Mouse (Mus musculus) neural tube, embryonic 11.5 days (tissue): ENCODE measurements at regions not wholly inside any gene's neighbourhood (a gene's known extent, or its start where the extent isn't known, plus 50 kb on each side); places are given as distances from the start of the nearest gene placed in this dataset.

Source experiments
- ATAC-seq: fragments of 200-750 bp; cut with Nextera tagmentation; 2 replicates; pipeline ENCODE4 v1.8.0; 2017; ENCODE audit warnings: moderate number of reproducible peaks, mild to moderate bottlenecking, moderate TSS enrichment, moderate library complexity; ENCODE audit not compliant: insufficient read depth, low FRiP score, low TSS enrichment
- DNase-seq: peaks from one replicate; pipeline ENCODE4 v3.0.0-alpha.2; 2015; ENCODE audit warnings: low spot score
- H3K27ac ChIP-seq: fragments of 300-500 bp; sonication (generic); 2 replicates; pipeline ENCODE4 v1.5.1; 2014; ENCODE audit warnings: low read depth, mild to moderate bottlenecking, low read length
- H3K27me3 ChIP-seq: fragments of 300-500 bp; sonication (generic); 2 replicates; pipeline ENCODE4 v1.6.1; 2014; ENCODE audit warnings: mild to moderate bottlenecking, low read length, mixed read lengths; ENCODE audit not compliant: control insufficient read depth, insufficient read depth
- H3K36me3 ChIP-seq: fragments of 300-500 bp; sonication (generic); 2 replicates; pipeline ENCODE4 v1.6.1; 2014; ENCODE audit warnings: mild to moderate bottlenecking, low read length, moderate library complexity, mixed read lengths; ENCODE audit not compliant: control insufficient read depth, insufficient read depth
- H3K4me1 ChIP-seq: fragments of 300-500 bp; sonication (generic); 2 replicates; pipeline ENCODE4 v1.6.1; 2014; ENCODE audit warnings: low read length, mixed read lengths; ENCODE audit not compliant: control insufficient read depth, insufficient read depth
- H3K4me2 ChIP-seq: fragments of 300-500 bp; sonication (generic); 2 replicates; pipeline ENCODE4 v1.6.1; 2014; ENCODE audit warnings: low read depth, mild to moderate bottlenecking, moderate library complexity
- H3K4me3 ChIP-seq: fragments of 300-500 bp; sonication (generic); 2 replicates; pipeline ENCODE4 v1.5.1; 2014; ENCODE audit warnings: low read depth, low read length
- H3K9ac ChIP-seq: fragments of 300-500 bp; sonication (generic); 2 replicates; pipeline ENCODE4 v1.6.1; 2014; ENCODE audit warnings: mild to moderate bottlenecking, low read length
- H3K9me3 ChIP-seq: fragments of 300-500 bp; sonication (generic); 2 replicates; pipeline ENCODE4 v1.6.1; 2016; ENCODE audit warnings: low read length; ENCODE audit not compliant: control insufficient read depth
- WGBS: fragments of 180-500 bp; shearing (Covaris S2); extraction: QIAGEN DNeasy Blood & Tissue Kit; methylation state at CpG from one replicate; pipeline ENCODE4 v1.1.7; 2014; 5-methylcytosine and 5-hydroxymethylcytosine counted together

- Histone ChIP-seq H3K4me1 (no peaks in the 10 kb centered on the region), H3K9ac (no peak overlapping the region), H3K27ac (no peak overlapping the region), H3K4me2 (no peak overlapping the region), H3K9me3 (no peaks in the 10 kb centered on the region), H3K36me3 (no peaks in the 10 kb centered on the region), H3K4me3 (no peak overlapping the region), H3K27me3 (no peaks in the 10 kb centered on the region)
- 41% methylated on average over 1 of the region's 1 CpGs for WGBS
- DNase-seq, result no peak
- no peak for ATAC-seq
These were observed 150.3 kb downstream of the Anxa1 start for GRCm38 (mm10) chr19:20240471-20240870.

- Histone ChIP-seq H3K4me3 (no peak overlapping the region), H3K27ac (no peak overlapping the region), H3K4me2 (no peak overlapping the region), H3K9me3 (no peaks in the 10 kb centered on the region), H3K9ac (no peak overlapping the region), H3K4me1 (no peaks in the 10 kb centered on the region), H3K36me3 (no peaks in the 10 kb centered on the region), H3K27me3 (no peaks in the 10 kb centered on the region)
- WGBS, result 41% methylated on average over 3 of the region's 3 CpGs
- DNase-seq, result no peak
- ATAC-seq, result no peak
These were observed 151.3 kb downstream of the Anxa1 start for GRCm38 (mm10) chr19:20239396-20239795.

- H3K9me3 ChIP-seq, result no peaks in the 10 kb centered on the region
- no peak for DNase-seq
- 90% methylated on average over 7 of the region's 7 CpGs for WGBS
These were observed 164.0 kb downstream of the Anxa1 start for GRCm38 (mm10) chr19:20226756-20227155.

GRCm38 (mm10) chr19:20217389-20217788 is 173.4 kb downstream of the Anxa1 start:
- H3K9ac ChIP-seq, result no peak overlapping the region
- DNase-seq, result no peak
- no peaks in the 10 kb centered on the region for H3K9me3 ChIP-seq
- no peaks in the 10 kb centered on the region for H3K4me1 ChIP-seq
- no peaks in the 10 kb centered on the region for H3K27me3 ChIP-seq
- no peaks in the 10 kb centered on the region for H3K36me3 ChIP-seq
- H3K4me3 ChIP-seq, result no peak overlapping the region
- no peak overlapping the region for H3K27ac ChIP-seq
- ATAC-seq, result no peak
- no peak overlapping the region for H3K4me2 ChIP-seq

More at GRCm38 (mm10) chr19:20226756-20227155, 164.0 kb downstream of the Anxa1 start:
- Histone ChIP-seq H3K27ac (no peak overlapping the region), H3K27me3 (no peaks in the 10 kb centered on the region), H3K4me1 (no peaks in the 10 kb centered on the region), H3K4me2 (no peak overlapping the region), H3K9ac (no peak overlapping the region), H3K4me3 (no peak overlapping the region), H3K36me3 (no peaks in the 10 kb centered on the region)
- ATAC-seq, result no peak

GRCm38 (mm10) chr19:20194511-20194910 is 196.2 kb downstream of the Anxa1 start:
- ATAC-seq, result no peak
- Histone ChIP-seq H3K4me1 (no peaks in the 10 kb centered on the region), H3K4me3 (no peak overlapping the region), H3K9me3 (no peaks in the 10 kb centered on the region), H3K4me2 (no peak overlapping the region), H3K9ac (no peak overlapping the region), H3K27me3 (no peaks in the 10 kb centered on the region), H3K36me3 (no peaks in the 10 kb centered on the region), H3K27ac (no peak overlapping the region)
- no peak for DNase-seq
- 86% methylated on average over 1 of the region's 1 CpGs for WGBS

GRCm38 (mm10) chr19:20181854-20182253 is 208.9 kb downstream of the Anxa1 start:
- no peak for DNase-seq
- H3K9ac ChIP-seq, result no peak overlapping the region
- no peaks in the 10 kb centered on the region for H3K36me3 ChIP-seq
- no peak for ATAC-seq
- WGBS, result 83% methylated on average over 4 of the region's 4 CpGs
- no peaks in the 10 kb centered on the region for H3K9me3 ChIP-seq
- H3K4me3 ChIP-seq, result no peak overlapping the region
- H3K27me3 ChIP-seq, result no peaks in the 10 kb centered on the region
- H3K27ac ChIP-seq, result no peak overlapping the region
- H3K4me2 ChIP-seq, result no peak overlapping the region
- no peaks in the 10 kb centered on the region for H3K4me1 ChIP-seq

- Histone ChIP-seq H3K4me3 (no peak overlapping the region), H3K27ac (no peak overlapping the region), H3K27me3 (no peaks in the 10 kb centered on the region), H3K9me3 (no peaks in the 10 kb centered on the region), H3K4me2 (no peak overlapping the region), H3K4me1 (no peaks in the 10 kb centered on the region), H3K36me3 (no peaks in the 10 kb centered on the region), H3K9ac (no peak overlapping the region)
- no peak for DNase-seq
- 78% methylated on average over 1 of the region's 1 CpGs for WGBS
- ATAC-seq, result no peak
These were observed 229.2 kb downstream of the Anxa1 start for GRCm38 (mm10) chr19:20161502-20161901.

- no peaks in the 10 kb centered on the region for H3K27me3 ChIP-seq
- H3K9ac ChIP-seq, result no peak overlapping the region
- WGBS, result 62% methylated on average over 1 of the region's 1 CpGs
- no peaks in the 10 kb centered on the region for H3K36me3 ChIP-seq
- no peak overlapping the region for H3K4me3 ChIP-seq
- no peak overlapping the region for H3K27ac ChIP-seq
- H3K4me2 ChIP-seq, result no peak overlapping the region
- no peak for DNase-seq
- no peak for ATAC-seq
- H3K4me1 ChIP-seq, result no peaks in the 10 kb centered on the region
- H3K9me3 ChIP-seq, result no peaks in the 10 kb centered on the region
These were observed 234.3 kb downstream of the Anxa1 start for GRCm38 (mm10) chr19:20156398-20156937.

- H3K36me3 ChIP-seq, result no peaks in the 10 kb centered on the region
- WGBS, result 95% methylated on average over 12 of the region's 12 CpGs
- H3K4me1 ChIP-seq, result no peaks in the 10 kb centered on the region
- H3K4me3 ChIP-seq, result no peak overlapping the region
- no peaks in the 10 kb centered on the region for H3K9me3 ChIP-seq
- H3K27me3 ChIP-seq, result no peaks in the 10 kb centered on the region
- no peak overlapping the region for H3K4me2 ChIP-seq
- ATAC-seq (no peak), DNase-seq (no peak)
- H3K9ac ChIP-seq, result no peak overlapping the region
- no peak overlapping the region for H3K27ac ChIP-seq
These were observed 251.2 kb downstream of the Anxa1 start for GRCm38 (mm10) chr19:20139506-20139905.
